Mouse (Mus musculus): ENCODE data around the gene Bmpr2. TPM values are rescaled to one million over a fixed set of nuclear protein-coding genes. Genes with fewer than 3 reads are reported as not detected.

Bmpr2 gene
- polyA plus RNA-seq, 1 experiment from 2014 or later, result 6.2 TPM

DNA sequence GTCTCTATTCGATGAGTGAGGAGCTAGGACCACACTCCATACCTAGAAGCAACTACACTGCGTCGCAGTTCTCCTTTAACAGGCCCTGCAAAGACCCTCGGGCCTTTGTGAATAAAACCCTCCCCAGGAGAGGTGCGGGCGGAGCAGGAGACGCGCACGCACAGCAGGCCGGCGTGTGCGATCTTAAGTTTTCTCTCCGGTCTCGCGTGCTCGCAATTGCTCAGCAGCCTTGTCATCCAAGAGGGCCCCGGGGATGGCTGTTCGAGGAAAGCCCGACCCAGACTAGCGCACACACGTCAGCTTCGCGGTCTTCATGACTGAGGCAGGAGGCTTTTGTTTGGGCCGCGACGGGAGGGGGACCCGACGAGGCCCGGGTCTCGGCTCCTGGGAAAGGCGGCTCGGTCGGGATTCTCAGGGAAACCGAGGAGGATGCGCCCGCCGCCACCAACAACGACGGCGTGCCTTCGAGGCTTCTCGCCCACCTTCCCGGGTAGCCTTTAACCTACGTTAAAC is 493 bp upstream of the Bmpr2 start:
- WGBS, result under 1% methylated on average over 44 of the region's 44 CpGs
- no peak for DNase-seq (ENCODE audit: low spot score)

DNA sequence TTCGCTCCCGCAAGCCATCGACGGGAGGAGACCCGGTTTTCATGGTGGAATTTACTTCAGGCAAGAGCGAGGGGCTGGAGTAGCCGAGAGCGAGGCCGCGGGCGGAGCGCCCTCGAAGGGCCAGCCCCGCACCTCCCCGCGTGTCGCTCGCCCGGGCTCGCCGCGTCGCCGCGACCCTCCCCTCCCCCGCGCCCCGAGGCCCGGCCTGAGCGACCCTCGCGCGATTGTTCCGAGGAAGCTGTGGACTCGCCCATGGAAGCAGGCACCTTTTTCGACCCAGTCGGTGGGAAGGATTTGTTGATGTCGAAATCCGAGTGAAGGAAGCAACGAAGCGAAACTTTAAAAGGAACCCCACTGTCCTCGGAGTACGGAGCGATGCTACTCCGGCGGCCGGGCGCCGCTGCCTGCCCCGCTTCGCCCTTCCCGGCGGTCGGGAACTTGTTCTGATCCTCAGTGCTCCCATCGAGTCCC is 616 bp downstream of the Bmpr2 start:
- no peak for DNase-seq (ENCODE audit: low spot score)
- Histone ChIP-seq H3K27ac (peak overlapping the region; percentile 99), H3K9me3 (no peaks in the 10 kb centered on the region), H3K36me3 (peaks cover 11% of the 10 kb centered on the region), H3K27me3 (ENCODE audit: insufficient read depth, poor library complexity, severe bottlenecking) (no peaks in the 10 kb centered on the region), H3K4me1 (replicated peaks) (peaks cover 33% of the 10 kb centered on the region), H3K4me3 (peak overlapping the region; percentile 89)
- WGBS, result under 1% methylated on average over 55 of the region's 55 CpGs

More for the DNA sequence above, 493 bp upstream of the Bmpr2 start:
- Histone ChIP-seq H3K9me3 (no peaks in the 10 kb centered on the region), H3K4me3 (peak overlapping the region; percentile 89), H3K27ac (peak overlapping the region; percentile 99), H3K27me3 (ENCODE audit: insufficient read depth, poor library complexity, severe bottlenecking) (no peaks in the 10 kb centered on the region), H3K4me1 (replicated peaks) (peaks cover 29% of the 10 kb centered on the region), H3K36me3 (0 out of 2 replicates have a peak, but pooled peaks cover under 1% of the 10 kb centered on the region)

DNA sequence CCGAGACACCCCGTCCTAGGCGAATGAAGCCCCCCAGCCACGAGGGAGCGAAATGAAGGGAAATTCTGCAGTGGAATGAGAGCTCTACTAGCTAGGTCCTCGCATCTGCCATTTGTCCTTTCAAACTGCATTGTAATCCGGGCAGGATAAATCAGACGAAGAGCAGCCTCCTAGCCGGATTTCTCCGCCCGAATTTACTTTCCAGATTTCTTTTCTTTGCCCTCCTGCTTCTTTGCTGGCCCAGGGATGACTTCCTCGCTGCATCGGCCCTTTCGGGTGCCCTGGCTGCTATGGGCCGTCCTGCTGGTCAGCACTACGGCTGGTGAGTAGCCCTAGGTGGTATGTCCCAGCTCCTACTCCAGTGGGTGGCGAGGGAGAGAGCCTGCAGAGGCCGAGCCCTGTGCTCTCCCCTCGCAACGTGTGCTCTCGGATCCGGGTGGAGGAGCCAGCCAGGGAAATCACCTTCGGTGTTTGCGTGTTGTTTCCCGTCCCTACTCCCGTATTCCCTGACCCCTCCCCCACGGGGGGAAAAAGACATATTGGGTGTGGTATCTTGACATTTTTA is 1.3 kb downstream of the Bmpr2 start:
- peak; percentile 66 for DNase-seq (ENCODE audit: low spot score)
- peak overlapping the region; percentile 89 for H3K4me3 ChIP-seq
- H3K9me3 ChIP-seq, result no peaks in the 10 kb centered on the region
- H3K36me3 ChIP-seq, result peaks cover 18% of the 10 kb centered on the region
- peak overlapping the region; percentile 99 for H3K27ac ChIP-seq
- WGBS, result under 1% methylated on average over 27 of the region's 27 CpGs
- peaks cover 33% of the 10 kb centered on the region for H3K4me1 ChIP-seq (replicated peaks)
- no peaks in the 10 kb centered on the region for H3K27me3 ChIP-seq (ENCODE audit: insufficient read depth, poor library complexity, severe bottlenecking)

DNA sequence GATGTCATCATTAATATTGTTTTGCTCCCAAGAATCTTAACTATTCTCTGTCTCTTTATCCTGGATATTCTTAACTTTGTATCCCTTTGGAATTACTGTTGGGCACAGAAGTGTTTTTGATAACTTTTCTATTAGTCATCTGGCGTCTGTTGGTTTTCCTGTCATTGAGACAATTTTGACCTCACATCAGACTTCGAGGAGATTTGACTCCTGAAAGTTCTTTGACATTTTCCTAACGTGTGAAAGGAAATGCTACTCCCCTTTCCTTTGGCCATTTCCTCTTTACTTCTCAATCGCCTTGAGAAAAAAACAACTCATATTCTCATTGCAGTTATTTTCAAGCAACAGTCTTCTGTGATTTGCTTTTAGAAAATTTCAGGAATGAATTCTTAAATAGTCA is 2.1 kb downstream of the Bmpr2 start:
- Histone ChIP-seq H3K9me3 (no peaks in the 10 kb centered on the region), H3K27me3 (ENCODE audit: insufficient read depth, poor library complexity, severe bottlenecking) (no peaks in the 10 kb centered on the region), H3K4me3 (peak overlapping the region; percentile 89), H3K4me1 (replicated peaks) (peaks cover 33% of the 10 kb centered on the region), H3K36me3 (peaks cover 23% of the 10 kb centered on the region), H3K27ac (no peak overlapping the region)
- no peak for DNase-seq (ENCODE audit: low spot score)
- WGBS, result 11% methylated on average over 4 of the region's 4 CpGs

DNA sequence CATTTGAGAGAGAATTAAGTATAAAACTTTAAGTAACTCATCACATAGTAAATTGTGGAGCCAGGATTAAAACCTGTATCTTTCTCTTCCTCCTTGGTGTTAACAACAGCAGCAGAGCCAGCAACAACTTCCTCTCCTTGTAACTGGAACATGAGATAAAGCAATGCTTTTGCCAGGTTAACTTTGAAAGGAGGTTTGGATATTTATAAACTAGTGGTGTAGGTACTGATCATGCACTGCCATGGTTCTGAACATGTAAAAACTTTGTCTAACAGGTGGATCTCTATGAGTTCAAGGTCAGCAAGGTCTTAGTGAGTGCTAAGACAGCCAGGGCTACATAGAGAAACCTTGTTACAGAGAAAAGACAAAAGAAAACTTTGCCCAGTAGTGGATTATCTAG is 3.4 kb downstream of the Bmpr2 start:
- H3K27me3 ChIP-seq (ENCODE audit: insufficient read depth, poor library complexity, severe bottlenecking), result no peaks in the 10 kb centered on the region
- peaks cover 38% of the 10 kb centered on the region for H3K4me1 ChIP-seq (replicated peaks)
- H3K36me3 ChIP-seq, result peaks cover 23% of the 10 kb centered on the region
- H3K9me3 ChIP-seq, result no peaks in the 10 kb centered on the region
- DNase-seq (ENCODE audit: low spot score), result no peak
- no peak overlapping the region for H3K27ac ChIP-seq
- peak overlapping the region; percentile 89 for H3K4me3 ChIP-seq

DNA sequence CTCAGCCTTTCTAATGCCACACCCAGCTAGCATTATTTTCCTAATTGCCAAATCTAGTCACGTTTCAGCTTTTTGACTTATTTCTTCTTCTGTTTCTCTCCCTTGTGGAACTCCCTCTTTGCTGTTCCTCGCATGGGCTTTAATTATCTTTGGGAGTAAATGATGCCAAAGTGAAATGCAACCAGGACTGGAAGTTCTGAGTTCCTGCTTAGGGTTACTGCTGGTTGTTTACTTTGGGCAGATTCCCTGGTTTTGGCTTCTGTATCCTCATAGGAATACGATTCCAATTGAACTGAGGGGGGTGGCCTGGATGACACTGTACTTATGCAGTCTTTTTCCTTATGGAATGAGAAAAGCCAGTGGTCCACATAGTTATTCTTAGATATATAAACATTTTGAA is 8.7 kb downstream of the Bmpr2 start:
- no peak for DNase-seq (ENCODE audit: low spot score)
- WGBS, result 77% methylated on average over 3 of the region's 3 CpGs
- Histone ChIP-seq H3K36me3 (peaks cover 26% of the 10 kb centered on the region), H3K9me3 (no peaks in the 10 kb centered on the region), H3K4me1 (replicated peaks) (peaks cover 17% of the 10 kb centered on the region), H3K4me3 (no peak overlapping the region), H3K27ac (no peak overlapping the region), H3K27me3 (ENCODE audit: insufficient read depth, poor library complexity, severe bottlenecking) (no peaks in the 10 kb centered on the region)

DNA sequence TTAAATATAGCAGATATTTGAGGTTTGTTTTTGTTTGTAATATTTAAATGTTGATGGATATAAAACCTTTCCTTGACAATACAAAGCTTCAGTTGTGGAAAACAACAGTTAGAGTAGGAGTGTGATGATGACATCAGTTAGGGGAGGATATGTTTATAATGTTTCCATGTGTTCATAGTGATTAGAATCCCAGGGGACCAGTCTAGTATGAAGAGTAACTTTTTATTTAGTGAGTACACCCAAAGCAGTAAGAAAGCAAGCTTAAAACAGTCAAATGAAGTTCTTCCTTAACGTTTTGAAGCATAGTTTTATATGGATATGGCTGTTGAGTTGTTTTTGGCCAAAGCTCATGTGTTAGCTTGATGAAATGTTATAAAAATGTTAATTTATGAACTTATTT is 17.9 kb downstream of the Bmpr2 start:
- no peak overlapping the region for H3K4me3 ChIP-seq
- no peaks in the 10 kb centered on the region for H3K27me3 ChIP-seq (ENCODE audit: insufficient read depth, poor library complexity, severe bottlenecking)
- peaks cover 13% of the 10 kb centered on the region; the same call in 1 of the 2 replicates for H3K36me3 ChIP-seq
- no peaks in the 10 kb centered on the region for H3K4me1 ChIP-seq (replicated peaks)
- H3K27ac ChIP-seq, result no peak overlapping the region
- H3K9me3 ChIP-seq, result no peaks in the 10 kb centered on the region
- WGBS, result 89% methylated on average over 1 of the region's 1 CpGs
- DNase-seq (ENCODE audit: low spot score), result no peak

DNA sequence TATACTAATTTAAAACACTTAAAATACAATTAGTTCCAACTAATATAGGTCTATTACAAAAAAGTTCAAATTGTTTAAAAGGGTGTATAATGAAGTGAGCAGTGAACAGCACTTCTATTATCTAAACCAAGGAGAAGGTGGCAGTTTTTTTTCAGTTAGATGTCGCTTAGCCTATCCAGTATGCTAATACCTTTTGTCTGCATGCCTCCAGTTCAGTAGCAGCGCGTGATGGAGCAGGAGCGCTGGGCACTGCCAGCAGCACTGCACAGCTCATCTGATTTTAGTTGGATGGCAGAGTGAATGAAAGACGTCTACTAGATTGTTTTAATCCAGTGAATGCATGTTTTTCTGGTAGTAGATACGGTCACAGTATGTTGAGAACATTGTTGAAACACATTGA is 25.8 kb downstream of the Bmpr2 start:
- H3K27ac ChIP-seq, result 0 out of 2 replicates have a peak overlapping the region, but pooled peaks have one; percentile 12
- DNase-seq (ENCODE audit: low spot score), result no peak

DNA sequence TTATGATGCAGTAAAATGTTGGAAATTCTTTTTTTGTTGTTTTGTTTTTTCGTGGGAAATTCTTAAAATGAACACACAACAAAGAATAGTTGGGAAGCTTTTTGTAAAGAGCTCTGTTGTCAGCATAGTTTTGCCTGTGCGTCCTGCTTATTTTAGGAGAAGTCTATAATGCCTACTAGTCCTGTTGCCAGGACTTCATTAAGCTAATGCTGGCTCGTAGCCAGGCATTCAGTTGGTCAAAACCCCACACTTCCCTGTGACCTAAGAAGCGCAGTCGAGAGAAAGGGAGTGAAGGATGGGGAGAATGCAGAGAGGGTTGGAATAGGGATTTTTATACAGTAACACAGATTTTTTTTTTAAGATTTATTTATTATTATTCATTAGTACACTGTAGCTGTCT is 26.5 kb downstream of the Bmpr2 start:
- no peak for DNase-seq (ENCODE audit: low spot score)
- H3K4me3 ChIP-seq, result no peak overlapping the region
- H3K27me3 ChIP-seq (ENCODE audit: insufficient read depth, poor library complexity, severe bottlenecking), result no peaks in the 10 kb centered on the region
- WGBS, result 91% methylated on average over 5 of the region's 5 CpGs
- H3K4me1 ChIP-seq (replicated peaks), result peaks cover 15% of the 10 kb centered on the region
- H3K9me3 ChIP-seq, result 0 out of 2 replicates have a peak, but pooled peaks cover 2% of the 10 kb centered on the region
- H3K36me3 ChIP-seq, result peaks cover 10% of the 10 kb centered on the region
- H3K27ac ChIP-seq, result no peak overlapping the region

More for the DNA sequence above, 25.8 kb downstream of the Bmpr2 start:
- peaks cover 15% of the 10 kb centered on the region for H3K4me1 ChIP-seq (replicated peaks)
- H3K4me3 ChIP-seq, result no peak overlapping the region
- H3K27me3 ChIP-seq (ENCODE audit: insufficient read depth, poor library complexity, severe bottlenecking), result no peaks in the 10 kb centered on the region
- WGBS, result 57% methylated on average over 6 of the region's 6 CpGs
- peaks cover 13% of the 10 kb centered on the region for H3K36me3 ChIP-seq
- H3K9me3 ChIP-seq, result 0 out of 2 replicates have a peak, but pooled peaks cover 2% of the 10 kb centered on the region

DNA sequence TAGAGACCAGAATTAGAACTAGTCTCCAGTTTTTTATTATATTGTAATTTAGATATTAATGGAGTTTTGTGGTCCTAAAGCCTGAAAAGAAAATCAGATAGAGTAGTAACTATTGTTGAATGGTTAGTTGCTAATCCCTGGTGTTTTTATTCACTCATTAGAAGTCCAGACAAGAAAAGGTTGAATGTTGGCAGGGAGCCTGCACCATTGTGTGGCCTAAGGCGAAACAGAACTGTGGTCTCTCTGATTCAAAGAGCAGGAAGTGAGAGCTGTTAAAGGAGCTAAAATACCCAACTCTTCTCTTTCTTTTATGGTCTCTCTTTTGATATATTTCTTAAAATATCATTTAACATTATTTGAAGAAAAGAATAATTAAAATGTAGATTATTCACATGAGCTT is 32.1 kb downstream of the Bmpr2 start:
- DNase-seq (ENCODE audit: low spot score), result no peak
- no peaks in the 10 kb centered on the region for H3K4me1 ChIP-seq (replicated peaks)
- 43% methylated on average over 1 of the region's 1 CpGs for WGBS
- H3K9me3 ChIP-seq, result 0 out of 2 replicates have a peak, but pooled peaks cover 2% of the 10 kb centered on the region
- H3K4me3 ChIP-seq, result no peak overlapping the region
- H3K36me3 ChIP-seq, result peaks cover 5% of the 10 kb centered on the region
- no peaks in the 10 kb centered on the region for H3K27me3 ChIP-seq (ENCODE audit: insufficient read depth, poor library complexity, severe bottlenecking)
- no peak overlapping the region for H3K27ac ChIP-seq

DNA sequence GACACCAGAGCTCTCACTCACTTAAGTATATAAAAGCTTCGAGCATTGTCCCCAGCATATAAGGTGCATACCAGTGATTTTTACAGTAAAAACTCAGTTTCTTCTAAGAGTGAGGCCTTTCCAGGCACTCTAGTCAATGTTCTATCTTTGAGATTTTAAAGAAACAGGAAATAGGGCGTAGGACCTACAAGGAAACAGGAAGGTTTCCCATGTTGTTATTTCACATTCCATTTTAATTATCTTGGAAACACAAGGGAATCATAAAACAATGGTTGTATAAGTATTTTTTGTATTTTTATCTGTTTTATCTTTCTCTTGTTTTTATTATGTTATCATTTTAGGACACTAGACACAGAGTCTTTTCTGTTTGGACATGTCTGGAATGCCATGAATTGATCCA is 34.7 kb downstream of the Bmpr2 start:
- Histone ChIP-seq H3K36me3 (peaks cover 9% of the 10 kb centered on the region), H3K9me3 (0 out of 2 replicates have a peak, but pooled peaks cover 2% of the 10 kb centered on the region), H3K4me1 (replicated peaks) (no peaks in the 10 kb centered on the region), H3K27ac (no peak overlapping the region), H3K27me3 (ENCODE audit: insufficient read depth, poor library complexity, severe bottlenecking) (no peaks in the 10 kb centered on the region), H3K4me3 (no peak overlapping the region)
- DNase-seq (ENCODE audit: low spot score), result no peak
- WGBS, result 94% methylated on average over 2 of the region's 2 CpGs

DNA sequence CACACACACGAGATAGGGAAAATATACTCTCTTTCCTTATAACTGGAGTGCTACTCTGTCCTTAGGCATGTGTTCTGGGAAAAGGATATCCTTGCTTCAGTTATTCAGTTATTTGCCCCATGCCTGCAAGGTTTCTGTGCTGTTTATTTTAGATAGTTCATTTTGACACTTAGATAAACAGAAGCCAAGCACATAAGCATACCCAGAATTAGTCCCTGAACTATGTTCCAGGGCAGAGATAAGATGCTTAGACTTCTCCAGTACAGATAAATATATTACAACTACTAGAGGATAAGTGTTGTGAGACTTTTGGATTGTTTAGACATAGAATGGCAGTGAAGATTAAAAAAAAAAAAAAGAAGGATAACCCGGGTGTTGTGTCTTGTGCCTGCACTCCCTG is 41.2 kb downstream of the Bmpr2 start:
- H3K9me3 ChIP-seq, result no peaks in the 10 kb centered on the region
- no peak for DNase-seq (ENCODE audit: low spot score)
- H3K4me3 ChIP-seq, result no peak overlapping the region
- no peaks in the 10 kb centered on the region for H3K27me3 ChIP-seq (ENCODE audit: insufficient read depth, poor library complexity, severe bottlenecking)
- peaks cover 4% of the 10 kb centered on the region; the same call in 1 of the 2 replicates for H3K36me3 ChIP-seq
- 74% methylated on average over 2 of the region's 2 CpGs for WGBS
- no peaks in the 10 kb centered on the region for H3K4me1 ChIP-seq (replicated peaks)
- no peak overlapping the region for H3K27ac ChIP-seq

DNA sequence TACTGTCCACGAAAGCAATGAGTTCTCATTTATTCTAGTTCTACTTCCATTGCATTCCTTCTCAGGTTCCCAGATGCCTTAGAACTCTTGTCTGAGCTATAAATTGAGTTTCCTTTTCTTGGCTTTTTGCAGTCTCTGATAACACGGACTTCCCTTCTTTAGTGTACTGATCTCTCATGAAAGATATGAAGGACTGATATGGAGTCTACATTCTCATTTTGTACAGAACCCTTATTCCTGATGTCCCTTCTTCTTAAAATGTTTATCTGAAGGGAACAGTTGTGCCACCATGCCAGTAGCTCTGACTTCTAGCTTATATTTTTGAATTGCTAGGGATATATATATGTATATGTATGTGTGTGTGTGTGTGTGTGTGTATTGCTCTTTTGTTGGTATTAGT is 46.7 kb downstream of the Bmpr2 start:
- Histone ChIP-seq H3K27me3 (ENCODE audit: insufficient read depth, poor library complexity, severe bottlenecking) (no peaks in the 10 kb centered on the region), H3K27ac (no peak overlapping the region), H3K36me3 (peaks cover 9% of the 10 kb centered on the region), H3K4me1 (replicated peaks) (no peaks in the 10 kb centered on the region), H3K9me3 (no peaks in the 10 kb centered on the region), H3K4me3 (no peak overlapping the region)
- no peak for DNase-seq (ENCODE audit: low spot score)
- WGBS, result 85% methylated on average over 2 of the region's 2 CpGs

Measured in hindbrain, embryonic 10.5 days (tissue).